Mouse (Mus musculus) hematopoietic stem cell, adult 5-6 weeks (primary cell): ENCODE results near the gene Dapp1. TPM values are rescaled to one million over a fixed set of nuclear protein-coding genes. Genes with fewer than 3 reads are reported as not detected.
A peak's percentile ranks its signal among the peaks of the same experiment; 100 is the strongest.

Source experiments
- ATAC-seq, 2 experiments: fragments of 125-278 bp in 1 of 2; replicated peaks in 1 of 2; 2 replicates each; pipeline ENCODE4 v1.8.0; 2016 to 2017; ENCODE audit warnings: inconsistent platforms in 2 of 2, mild to moderate bottlenecking in 2 of 2, moderate number of reproducible peaks in 2 of 2, low read depth in 1 of 2, moderate TSS enrichment in 1 of 2; ENCODE audit not compliant: low FRiP score in 2 of 2, poor library complexity in 2 of 2, severe bottlenecking in 2 of 2, insufficient read depth in 1 of 2, low TSS enrichment in 1 of 2
- total RNA-seq: library from RNA; stranded (forward); fragments of 172-1452, 232-1000 nt; gene quantifications from 2 replicates; pipeline ENCODE4 v1.2.3, GENCODE M21; 2017

Gene Dapp1
- total RNA-seq, 1 experiment from 2014 or later = 442 TPM

GRCm38 (mm10) chr3:137900149-137900548 lies 81.2 kb downstream of the Dapp1 start:
- ATAC-seq = no peak

GRCm38 (mm10) chr3:137897685-137898084 lies 83.7 kb downstream of the Dapp1 start:
- no peak; a peak in 1 of 4 replicates for ATAC-seq

- ATAC-seq = no peak
Observed at GRCm38 (mm10) chr3:137896867-137897266, 84.5 kb downstream of the Dapp1 start.

- no peak for ATAC-seq
Observed at GRCm38 (mm10) chr3:137896386-137896785, 85.0 kb downstream of the Dapp1 start.

GRCm38 (mm10) chr3:137895196-137895595 lies 86.1 kb downstream of the Dapp1 start:
- no peak for ATAC-seq

- ATAC-seq = peak in 1 of 2 experiments; percentile 48; a peak in 1 of 4 replicates
Observed at GRCm38 (mm10) chr3:137893789-137894188, 87.6 kb downstream of the Dapp1 start.

GRCm38 (mm10) chr3:137892118-137892517 lies 89.2 kb downstream of the Dapp1 start:
- ATAC-seq = no peak

- ATAC-seq = no peak
Observed at GRCm38 (mm10) chr3:137891089-137891488, 90.3 kb downstream of the Dapp1 start.

- ATAC-seq = no peak; a peak in 1 of 4 replicates
Observed at GRCm38 (mm10) chr3:137887961-137888360, 93.4 kb downstream of the Dapp1 start.

- ATAC-seq = no peak
Observed at GRCm38 (mm10) chr3:137881093-137881492, 100.3 kb downstream of the Dapp1 start.

Other genes with a start within 250 kb of the Dapp1 start
- 802 and 1,149 TPM in 2 replicates for gene H2afz, start 117.1 kb downstream of the Dapp1 start, total RNA-seq
- gene Dnajb14, start 113.9 kb downstream of the Dapp1 start, total RNA-seq = 10.4 and 15.9 TPM in 2 replicates
- gene Lamtor3, start 63.0 kb downstream of the Dapp1 start, total RNA-seq = 85.1 and 90.1 TPM in 2 replicates
- 0.05 TPM in 1 of 2 replicates, not detected in the other for gene 1110002E22Rik, start 83.5 kb upstream of the Dapp1 start, total RNA-seq
- gene Gm5105, start 85.8 kb upstream of the Dapp1 start, total RNA-seq = not detected in 2 replicates
- 19.1 and 27.1 TPM in 2 replicates for gene Trmt10a, start 161.9 kb upstream of the Dapp1 start, total RNA-seq
- gene Mttp, start 163.4 kb upstream of the Dapp1 start, total RNA-seq = 3.9 and 4.3 TPM in 2 replicates
- not detected in 2 replicates for gene 4930579F01Rik, start 212.3 kb upstream of the Dapp1 start, total RNA-seq
- not detected in 2 replicates for gene Adh7, start 236.2 kb upstream of the Dapp1 start, total RNA-seq